ENCODE assay signal across 8 mouse cellular contexts in the genomic region with DNA sequence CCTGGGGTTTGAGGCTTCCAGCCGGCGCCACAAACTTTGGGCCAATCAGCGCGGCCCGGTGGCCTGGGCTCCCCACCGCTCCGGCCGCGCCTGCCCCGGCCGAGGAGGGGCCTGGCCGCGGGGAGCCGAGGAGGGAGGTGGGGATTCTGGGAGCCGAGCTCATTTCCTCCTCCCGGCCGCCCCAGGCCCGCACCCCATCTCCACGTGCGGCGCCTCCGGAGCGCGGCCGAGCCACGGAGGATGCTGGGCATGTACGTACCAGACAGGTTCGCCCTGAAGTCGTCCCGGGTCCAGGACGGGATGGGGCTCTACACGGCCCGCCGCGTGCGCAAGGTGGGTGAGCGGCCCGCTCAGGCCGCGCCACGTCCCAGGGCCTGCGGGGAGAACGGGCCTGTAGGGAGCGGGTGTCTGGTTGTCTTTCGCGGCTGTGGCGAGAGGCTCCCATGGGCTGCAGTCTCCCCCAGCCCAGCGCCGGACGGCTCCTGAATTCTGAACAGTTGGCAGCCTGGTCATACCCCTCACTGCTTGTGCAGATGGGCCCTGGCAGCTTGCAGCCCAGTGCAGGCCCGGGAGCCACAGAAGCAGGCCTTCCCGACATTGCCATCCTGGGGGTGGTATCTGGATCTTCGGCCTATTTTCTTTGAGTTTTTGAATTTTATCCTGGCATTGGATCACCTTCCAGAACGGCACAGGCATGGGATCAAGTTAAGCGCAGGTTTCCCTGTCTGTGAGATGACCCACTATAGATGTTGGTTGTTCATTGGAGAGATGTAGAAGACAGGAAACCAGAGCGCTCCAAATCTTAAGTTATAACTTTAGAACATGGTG. TPM values are rescaled to one million over a fixed set of nuclear protein-coding genes. Genes with fewer than 3 reads are reported as not detected.
DNase-seq lines count a peak whose midpoint lies in the region; ATAC-seq and TF ChIP-seq lines count a peak whose summit lies in the region.

A gene (plus strand): TSS at position 128 of the 828 bp plus-strand sequence.

- no peak for TF ChIP-seq EP300 in liver, embryonic 14.5 days (IDR thresholded peaks at IDR 0.05; ENCODE audit: low read depth)

- H3K4me1 ChIP-seq in E14TG2a.4 (replicated peaks; ENCODE audit: low read depth, low read length), result peaks cover 34% of the 10 kb centered on the region
- H3K4me1 ChIP-seq in forebrain, embryonic 12.5 days, result peaks cover 12% of the 10 kb centered on the region; the same call in 1 of the 2 replicates
- peaks cover 23% of the 10 kb centered on the region for H3K4me1 ChIP-seq in heart, embryonic 16.5 days (ENCODE audit: control insufficient read depth, insufficient read depth, low read length)
- no peaks in the 10 kb centered on the region for H3K4me1 ChIP-seq in liver, embryonic 14.5 days (replicated peaks; ENCODE audit: control insufficient read depth in 2 of 2, insufficient read depth in 2 of 2, low read length in 1 of 2)
- H3K4me1 ChIP-seq in neural tube, embryonic 12.5 days, result peaks cover 12% of the 10 kb centered on the region

- peak within 1 kb of the TSS; percentile 31; the same call in 1 of the 2 replicates for H3K27ac ChIP-seq in forebrain, embryonic 12.5 days
- peak within 1 kb of the TSS; percentile 74 for H3K27ac ChIP-seq in heart, embryonic 16.5 days (ENCODE audit: low read length)
- no peak within 1 kb of the TSS for H3K27ac ChIP-seq in liver, embryonic 14.5 days
- H3K27ac ChIP-seq in neural tube, embryonic 12.5 days, result no peak within 1 kb of the TSS; the same call in 1 of the 2 replicates

- H3K4me2 ChIP-seq in forebrain, embryonic 12.5 days, result peak within 1 kb of the TSS; percentile 80
- H3K4me2 ChIP-seq in heart, embryonic 16.5 days (ENCODE audit: low read depth, low read length), result peak within 1 kb of the TSS; percentile 84
- H3K4me2 ChIP-seq in liver, embryonic 14.5 days (ENCODE audit: low read depth), result peak within 1 kb of the TSS; percentile 72
- peak within 1 kb of the TSS; percentile 85 for H3K4me2 ChIP-seq in neural tube, embryonic 12.5 days (replicated peaks)

- H3K9ac ChIP-seq in forebrain, embryonic 12.5 days, result peak within 1 kb of the TSS; percentile 84
- peak within 1 kb of the TSS; percentile 91 for H3K9ac ChIP-seq in heart, embryonic 16.5 days (ENCODE audit: low read length)
- H3K9ac ChIP-seq in liver, embryonic 14.5 days (replicated peaks), result peak within 1 kb of the TSS; percentile 47
- peak within 1 kb of the TSS; percentile 70 for H3K9ac ChIP-seq in neural tube, embryonic 12.5 days

- WGBS in forebrain, embryonic 12.5 days, result 5% methylated on average over 49 of the region's 56 CpGs
- 4% methylated on average over 56 of the region's 56 CpGs for WGBS in heart, embryonic 16.5 days
- 5% methylated on average over 53 of the region's 56 CpGs for WGBS in liver, embryonic 14.5 days (ENCODE audit: insufficient replicate concordance)
- 5% methylated on average over 56 of the region's 56 CpGs for WGBS in neural tube, embryonic 12.5 days

- peak within 1 kb of the TSS; percentile 88 for H3K4me3 ChIP-seq in E14TG2a.4 (replicated peaks; ENCODE audit: low read length)
- H3K4me3 ChIP-seq in forebrain, embryonic 12.5 days (replicated peaks), result peak within 1 kb of the TSS; percentile 61
- H3K4me3 ChIP-seq in heart, embryonic 16.5 days (ENCODE audit: low read length), result peak within 1 kb of the TSS; percentile 81
- peak within 1 kb of the TSS; percentile 52 to 53 for H3K4me3 ChIP-seq in liver, embryonic 14.5 days (ENCODE audit: insufficient read depth in 1 of 2, low read depth in 2 of 2, low read length in 2 of 2)
- H3K4me3 ChIP-seq in neural tube, embryonic 12.5 days, result peak within 1 kb of the TSS; percentile 64

- no peaks in the 10 kb centered on the region for H3K9me3 ChIP-seq in E14TG2a.4 (ENCODE audit: low read length)
- no peaks in the 10 kb centered on the region for H3K9me3 ChIP-seq in forebrain, embryonic 12.5 days
- H3K9me3 ChIP-seq in heart, embryonic 16.5 days (replicated peaks; ENCODE audit: control insufficient read depth, low read length), result no peaks in the 10 kb centered on the region
- no peaks in the 10 kb centered on the region for H3K9me3 ChIP-seq in liver, embryonic 14.5 days (ENCODE audit: control insufficient read depth, low read length)
- no peaks in the 10 kb centered on the region for H3K9me3 ChIP-seq in neural tube, embryonic 12.5 days

- H3K36me3 ChIP-seq in E14TG2a.4 (ENCODE audit: insufficient read depth, low read length), result peaks cover 22% of the 10 kb centered on the region
- no peaks in the 10 kb centered on the region for H3K36me3 ChIP-seq in forebrain, embryonic 12.5 days (replicated peaks)
- H3K36me3 ChIP-seq in heart, embryonic 16.5 days (ENCODE audit: control insufficient read depth, insufficient read depth), result no peaks in the 10 kb centered on the region
- H3K36me3 ChIP-seq in liver, embryonic 14.5 days (replicated peaks; ENCODE audit: control insufficient read depth, insufficient read depth, low read depth), result no peaks in the 10 kb centered on the region
- no peaks in the 10 kb centered on the region for H3K36me3 ChIP-seq in neural tube, embryonic 12.5 days

- peak; percentile 18 for DNase-seq in c-Kit-positive CD71-negative TER-119-negative erythroid progenitor cells, embryonic 14.5 days (ENCODE audit: low read depth)
- DNase-seq in kidney, postnatal 14 days, result peak; percentile 79
- DNase-seq in liver, embryonic 14.5 days (ENCODE audit: low read depth in 3 of 3, low spot score in 3 of 3), result peak in 1 of 3 experiments; percentile 6
- DNase-seq in thymus, postnatal 25 days, result peak; percentile 20

- no peak for TF ChIP-seq CTCF in E14TG2a.4 (conservative IDR thresholded peaks at IDR 0.05; ENCODE audit: low read length)
- TF ChIP-seq CTCF in liver, embryonic 14.5 days (IDR thresholded peaks at IDR 0.05; ENCODE audit: low read depth), result no peak

- H3K27me3 ChIP-seq in E14TG2a.4 (ENCODE audit: insufficient read depth, low read length), result 0 out of 2 replicates have a peak, but pooled peaks cover 7% of the 10 kb centered on the region
- H3K27me3 ChIP-seq in forebrain, embryonic 12.5 days, result no peaks in the 10 kb centered on the region
- H3K27me3 ChIP-seq in heart, embryonic 16.5 days (ENCODE audit: control insufficient read depth, insufficient read depth, low read length), result no peaks in the 10 kb centered on the region
- no peaks in the 10 kb centered on the region for H3K27me3 ChIP-seq in liver, embryonic 14.5 days (ENCODE audit: control insufficient read depth, insufficient read depth, low read length)
- no peaks in the 10 kb centered on the region for H3K27me3 ChIP-seq in neural tube, embryonic 12.5 days (replicated peaks)

- ATAC-seq in forebrain, embryonic 12.5 days (ENCODE audit: low FRiP score), result peak; percentile 93
- peak; percentile 92 for ATAC-seq in heart, embryonic 16.5 days (replicated peaks; ENCODE audit: extremely low read depth, insufficient read depth, low FRiP score)
- ATAC-seq in liver, embryonic 14.5 days (ENCODE audit: insufficient read depth), result peak; percentile 79
- peak; percentile 94 for ATAC-seq in neural tube, embryonic 12.5 days (ENCODE audit: low FRiP score, low read depth)

RNA-seq across cellular contexts. Expression of the gene that starts here (rescaled TPM):
- 11.9 and 13.2 TPM in 2 replicates for polyA plus RNA-seq in forebrain, embryonic 12.5 days (2016; fragmentation: Nextera tagmentation; extraction: Ambion mirVana)
- polyA plus RNA-seq in heart, embryonic 16.5 days (2015; fragmentation: Nextera tagmentation; extraction: Ambion mirVana), result 16.1 and 17.9 TPM in 2 replicates
- 0.96 and 1.4 TPM in 2 replicates for polyA plus RNA-seq in liver, embryonic 14.5 days (2012; rRNA removed)
- polyA plus RNA-seq in liver, embryonic 14.5 days (2014; fragmentation: Nextera tagmentation; extraction: Ambion mirVana), result 1.1 and 1.3 TPM in 2 replicates
- polyA plus RNA-seq in neural tube, embryonic 12.5 days (2016; fragmentation: Nextera tagmentation; extraction: Ambion mirVana), result 11.1 and 12.1 TPM in 2 replicates

Comparison
In these comparisons a context has a peak if more than half of its experiments do, and no peak if none do; other contexts are left out.
1. H3K27ac ChIP-seq: peak in forebrain, embryonic 12.5 days (single experiment) and heart, embryonic 16.5 days (single experiment); none in liver, embryonic 14.5 days (single experiment) and neural tube, embryonic 12.5 days (single experiment).
2. Peak in every context shown above with its lines, with median percentiles within 50 percentile points of each other: H3K4me3 ChIP-seq, ATAC-seq, H3K4me2 ChIP-seq and H3K9ac ChIP-seq.